Mouse (Mus musculus) gastrocnemius, adult 2 months (tissue): ENCODE measurements around the gene Nt5dc2. TPM values are rescaled to one million over a fixed set of nuclear protein-coding genes. Genes with fewer than 3 reads are reported as not detected.
A peak's percentile ranks its signal among the peaks of the same experiment; 100 is the strongest.

Experiments
- DNase-seq: peaks from one replicate; pipeline ENCODE4 v3.0.0; 2022
- H3K27ac ChIP-seq: fragments of 200-600 bp; 2 replicates; pipeline ENCODE4 v1.8.1; 2022; ENCODE audit warnings: mild to moderate bottlenecking
- H3K4me3 ChIP-seq: fragments of 200-600 bp; 2 replicates; pipeline ENCODE4 v1.8.1; 2022; ENCODE audit warnings: mild to moderate bottlenecking, moderate library complexity
- CTCF ChIP-seq: fragments of 200-600 bp; IDR thresholded peaks from 2 replicates; pipeline ENCODE4 v1.8.1; 2022; ENCODE audit warnings: antibody characterized with exemption, mild to moderate bottlenecking, moderate library complexity
- intact Hi-C: fragments of 180-260 bp; cut with DNase I; formaldehyde crosslinking; loops from one replicate; pipeline ENCODE4 v1.15.1; 2025
- long read RNA-seq, 2 experiments: library from polyadenylated mRNA; stranded (forward); transcript quantifications; one replicate each; pipeline ENCODE4 v2.0.0; 2021
- total RNA-seq, 2 experiments: library from RNA; stranded (reverse); gene quantifications; 2 replicates each; pipeline ENCODE4 v1.2.3; 2021

The Nt5dc2 gene
- total RNA-seq, result 1 to 10 TPM; 1.2 to 1.7 TPM
- long read RNA-seq, experiment 1, partial matches to known transcripts, result 0 of 4 reads
- long read RNA-seq, experiment 1, other reads (novel, unspliced or antisense), result 0 of 4 reads
- long read RNA-seq, experiment 2, transcript Nt5dc2-204 (14 exons, 1,848 nt), result major isoform, 9 of 11 reads
- long read RNA-seq, experiment 2, partial matches to known transcripts, result 1 of 11 reads
- long read RNA-seq, experiment 2, other reads (novel, unspliced or antisense), result 1 of 11 reads

DNA sequence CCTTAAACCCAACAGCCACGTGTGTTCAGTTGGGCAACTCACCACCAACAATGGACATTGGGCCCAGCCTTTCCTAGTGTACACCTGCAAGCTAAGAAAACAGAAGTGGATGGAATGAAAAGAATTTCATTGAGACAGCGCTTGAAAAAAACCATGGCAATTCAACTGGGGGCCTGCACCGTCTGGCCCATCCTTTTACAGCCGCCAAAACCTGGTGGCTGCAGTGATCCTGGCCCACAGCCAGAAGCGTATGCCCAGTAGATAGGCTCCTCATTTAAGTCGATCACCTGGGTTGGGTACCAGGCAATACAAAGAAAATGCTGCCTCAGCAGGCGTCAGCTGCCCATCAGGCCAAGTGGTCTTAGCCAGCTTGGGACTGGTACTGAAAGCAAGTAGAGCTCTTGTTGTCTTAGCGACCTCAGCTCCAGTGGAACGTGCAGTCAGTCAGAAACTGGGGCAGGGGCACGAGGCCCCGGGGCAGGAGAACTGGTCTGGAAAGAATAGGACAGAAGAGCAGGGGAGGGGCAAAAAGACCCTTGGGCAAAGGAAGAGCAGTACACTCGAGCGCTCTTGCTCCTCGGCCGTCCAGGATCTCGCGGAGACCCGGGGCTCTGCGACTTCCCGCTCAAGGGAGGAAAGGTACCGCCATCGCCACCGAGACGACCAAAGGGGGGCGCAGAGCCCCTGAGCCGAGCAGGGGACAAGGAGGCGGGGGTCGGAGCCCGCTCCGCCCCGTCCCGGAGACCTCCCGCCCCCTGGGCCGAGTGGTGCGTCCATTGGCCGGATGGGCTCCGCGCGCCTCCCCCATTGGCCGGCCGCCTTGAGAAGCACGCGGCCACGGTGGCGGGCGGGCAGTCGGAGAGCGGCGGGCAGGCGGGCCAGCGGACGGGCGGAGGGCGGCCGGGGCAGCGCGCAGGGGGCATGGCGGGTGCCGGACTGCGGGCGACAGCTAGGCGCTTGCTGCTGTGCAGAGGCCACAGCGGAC, at the start of gene Nt5dc2:
Gene Nt5dc2 (plus strand): TSS at position 818 of the 985 bp plus-strand sequence.
- no peak for TF ChIP-seq CTCF
- Histone ChIP-seq H3K4me3 (peak within 1 kb of the TSS; percentile 79), H3K27ac (peak within 1 kb of the TSS; percentile 68)
- peak; percentile 94 for DNase-seq
- intact Hi-C loops, result loop anchor here (5.0 kb wide), 1 partner anchor 47 kb away; no protein-coding TSS in a partner anchor

DNA sequence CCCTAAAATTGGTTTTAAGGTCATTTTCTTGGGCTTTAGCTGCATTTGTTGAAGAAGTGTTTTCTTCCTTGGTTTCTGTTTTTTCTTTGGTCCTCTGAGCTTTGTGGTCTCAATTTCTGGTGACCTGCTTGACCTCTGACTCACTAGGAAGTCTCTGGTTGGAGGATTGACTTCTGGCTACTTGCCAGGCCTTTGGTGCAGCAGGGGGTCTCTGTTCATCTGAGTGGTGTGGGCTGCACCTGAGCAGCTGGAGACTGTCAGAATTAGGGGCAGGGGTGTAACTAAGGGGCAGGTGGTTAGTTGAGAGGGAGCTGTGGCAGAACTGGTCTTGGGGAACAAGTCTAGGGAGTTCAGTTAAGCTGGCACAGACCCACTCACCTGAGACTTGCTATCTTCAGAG, 49.7 kb upstream of the Nt5dc2 start:
- intact Hi-C loops, result no loop called here
- DNase-seq, result no peak
- no peak overlapping the region for H3K27ac ChIP-seq
- no peak for TF ChIP-seq CTCF
- no peak overlapping the region for H3K4me3 ChIP-seq

DNA sequence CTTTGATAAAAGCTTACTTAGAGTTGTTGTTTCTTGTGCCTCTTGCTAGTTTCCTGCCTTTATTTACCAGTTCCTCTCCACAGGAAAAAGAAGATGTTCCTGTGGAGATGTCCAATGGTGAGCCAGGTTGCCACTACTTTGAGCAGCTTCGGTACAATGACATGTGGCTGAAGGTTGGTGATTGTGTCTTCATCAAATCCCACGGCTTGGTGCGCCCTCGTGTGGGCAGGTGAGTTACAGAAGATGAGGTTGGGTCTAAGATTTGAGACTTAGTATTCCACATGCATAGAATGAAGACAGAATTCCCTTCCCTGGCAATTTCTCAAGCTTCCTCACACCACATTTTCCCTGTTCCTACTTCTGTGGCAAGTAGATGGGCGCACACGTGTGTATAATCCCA, 43.4 kb upstream of the Nt5dc2 start:
- peak overlapping the region; percentile 90 for H3K27ac ChIP-seq
- peak; percentile 21; the same call in 1 of the 2 replicates for TF ChIP-seq CTCF
- H3K4me3 ChIP-seq, result no peak overlapping the region
- DNase-seq, result no peak
- intact Hi-C loops, result loop anchor here (2.0 kb wide), 1 partner anchor 41 kb away; the partner anchor contains the start of gene Smim4

DNA sequence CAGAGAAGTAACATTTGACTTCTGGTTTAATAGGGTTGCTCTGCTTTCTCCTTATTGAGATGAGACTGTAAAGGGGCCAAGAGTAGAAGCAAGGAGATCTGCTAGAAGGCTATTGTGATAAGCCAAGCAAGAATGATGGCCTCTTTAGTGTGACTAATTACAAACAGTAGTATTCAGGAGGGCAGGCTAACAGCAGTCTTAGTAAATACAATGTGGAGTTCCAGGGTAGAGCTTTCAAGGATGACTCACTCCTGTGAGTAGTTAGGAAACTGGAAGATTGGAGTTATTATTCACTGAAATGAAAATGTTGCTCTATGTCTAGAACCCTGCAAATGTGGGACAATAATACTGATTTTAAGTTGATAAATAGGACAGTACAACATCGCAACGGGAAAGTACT, 42.3 kb upstream of the Nt5dc2 start:
- TF ChIP-seq CTCF, result no peak
- no peak for DNase-seq
- Histone ChIP-seq H3K27ac (no peak overlapping the region), H3K4me3 (no peak overlapping the region)
- intact Hi-C loops, result no loop called here

GRCm38 (mm10) chr14:31089918-31090317, 40.9 kb upstream of the Nt5dc2 start:
- TF ChIP-seq CTCF, result no peak
- intact Hi-C loops, result no loop called here
- no peak overlapping the region for H3K4me3 ChIP-seq
- no peak for DNase-seq
- no peak overlapping the region for H3K27ac ChIP-seq

- intact Hi-C loops, result loop anchor here (5.0 kb wide), 1 partner anchor 68 kb away; no protein-coding TSS in a partner anchor
- DNase-seq, result no peak
- Histone ChIP-seq H3K27ac (no peak overlapping the region), H3K4me3 (no peak overlapping the region)
- TF ChIP-seq CTCF, result no peak
Observed at GRCm38 (mm10) chr14:31105156-31105555, 25.7 kb upstream of the Nt5dc2 start.

DNA sequence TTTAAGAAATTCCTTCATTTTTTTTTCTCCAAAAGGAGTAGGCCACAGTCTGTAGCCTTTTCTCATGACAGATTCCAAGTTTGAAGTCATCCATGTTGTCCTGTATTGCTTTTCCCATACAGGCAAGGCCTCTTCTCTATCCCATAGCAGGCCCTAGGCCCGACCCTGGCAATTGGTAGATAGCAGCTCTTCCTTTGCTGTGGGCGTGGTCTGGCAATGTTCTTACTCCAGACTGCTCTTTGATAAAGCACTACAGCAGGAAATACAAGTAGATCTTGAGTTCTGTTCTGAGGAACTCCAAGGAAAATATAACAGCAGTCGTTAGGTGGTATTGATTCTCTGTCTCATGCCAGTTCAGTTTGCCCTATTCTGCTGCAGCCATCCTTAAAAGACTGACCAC, 20.2 kb upstream of the Nt5dc2 start:
- TF ChIP-seq CTCF, result no peak
- intact Hi-C loops, result no loop called here
- no peak for DNase-seq
- no peak overlapping the region for H3K4me3 ChIP-seq
- H3K27ac ChIP-seq, result no peak overlapping the region

- intact Hi-C loops, result no loop called here
- Histone ChIP-seq H3K27ac (no peak overlapping the region; the same call in 1 of the 2 replicates), H3K4me3 (no peak overlapping the region)
- no peak for TF ChIP-seq CTCF
- no peak for DNase-seq
Observed at GRCm38 (mm10) chr14:31112187-31112586, 18.7 kb upstream of the Nt5dc2 start.

DNA sequence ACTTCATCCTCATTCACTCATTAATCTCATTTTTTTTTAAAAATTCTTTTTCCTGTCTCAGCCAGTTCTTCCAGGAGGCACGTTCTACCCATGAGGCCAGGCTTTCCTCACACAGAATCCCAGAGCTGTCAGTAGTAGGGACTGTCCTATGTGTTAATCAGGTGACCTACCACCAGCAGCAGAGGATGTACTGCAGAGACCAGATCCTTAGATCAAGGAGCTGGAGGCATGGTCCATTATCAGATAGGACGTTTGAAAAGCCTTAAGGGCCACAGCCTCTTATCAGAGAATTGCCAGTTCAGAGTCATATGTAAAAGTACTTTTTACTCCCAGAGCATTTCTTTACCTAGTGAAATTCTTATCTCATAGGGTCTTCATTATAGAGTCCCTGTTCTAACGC, 16.8 kb upstream of the Nt5dc2 start:
- no peak for DNase-seq
- no peak overlapping the region for H3K27ac ChIP-seq
- no peak for TF ChIP-seq CTCF
- intact Hi-C loops, result no loop called here
- H3K4me3 ChIP-seq, result no peak overlapping the region

GRCm38 (mm10) chr14:31115522-31115921, 15.3 kb upstream of the Nt5dc2 start:
- DNase-seq, result no peak
- no peak for TF ChIP-seq CTCF
- H3K4me3 ChIP-seq, result no peak overlapping the region
- H3K27ac ChIP-seq, result no peak overlapping the region
- intact Hi-C loops, result no loop called here

DNA sequence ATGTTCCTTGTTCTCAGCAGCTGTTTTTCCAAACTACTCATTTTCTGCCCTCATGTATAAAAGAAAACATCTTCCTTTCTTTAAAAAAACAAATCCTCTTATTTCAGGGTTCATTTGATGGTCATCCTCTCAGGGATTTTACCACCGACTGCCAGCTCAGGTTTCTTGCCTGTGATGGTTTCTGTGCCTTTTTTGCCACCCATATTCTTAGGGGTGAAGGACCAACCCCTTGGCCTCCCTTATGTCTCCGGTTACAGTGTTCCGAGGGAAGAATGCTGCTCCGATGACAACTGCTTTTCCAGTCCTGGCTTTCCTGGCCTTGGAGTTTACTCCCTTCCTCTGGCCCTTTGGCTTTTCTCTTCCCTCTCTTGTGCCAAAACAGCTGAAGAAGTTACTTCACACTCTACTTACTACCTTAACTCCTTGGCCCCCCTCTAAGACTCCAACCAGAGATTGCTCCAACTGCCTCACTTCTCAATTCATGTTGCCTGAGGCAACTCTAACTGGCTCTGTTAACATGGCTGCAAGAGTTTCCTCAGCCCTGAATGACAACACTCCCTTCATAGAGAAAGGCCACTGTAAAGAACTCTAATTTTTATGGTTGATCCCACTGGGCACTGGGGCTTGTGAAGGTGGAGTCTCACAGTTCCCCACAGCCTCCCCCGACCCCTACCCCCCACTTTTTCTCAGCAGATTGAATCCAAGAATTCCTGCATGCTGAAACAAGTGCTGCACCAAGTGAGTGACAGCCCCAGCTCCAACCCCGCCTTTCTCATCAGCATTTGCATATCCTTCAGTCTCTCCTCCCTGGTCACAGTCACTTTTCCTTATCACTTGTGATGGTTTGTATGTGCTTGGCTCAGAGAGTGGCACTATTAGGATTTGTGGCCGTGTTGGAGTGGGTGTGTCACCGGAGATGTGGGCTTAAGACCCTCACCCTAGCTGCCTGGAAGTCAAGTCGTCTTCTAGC, 5.5 kb upstream of the Nt5dc2 start:
- Histone ChIP-seq H3K27ac (peak overlapping the region; percentile 55), H3K4me3 (no peak overlapping the region)
- DNase-seq, result no peak
- intact Hi-C loops, result loop anchor here (5.0 kb wide), 1 partner anchor 127 kb away; the partner anchor contains the start of genes Bap1 and Phf7
- no peak for TF ChIP-seq CTCF

DNA sequence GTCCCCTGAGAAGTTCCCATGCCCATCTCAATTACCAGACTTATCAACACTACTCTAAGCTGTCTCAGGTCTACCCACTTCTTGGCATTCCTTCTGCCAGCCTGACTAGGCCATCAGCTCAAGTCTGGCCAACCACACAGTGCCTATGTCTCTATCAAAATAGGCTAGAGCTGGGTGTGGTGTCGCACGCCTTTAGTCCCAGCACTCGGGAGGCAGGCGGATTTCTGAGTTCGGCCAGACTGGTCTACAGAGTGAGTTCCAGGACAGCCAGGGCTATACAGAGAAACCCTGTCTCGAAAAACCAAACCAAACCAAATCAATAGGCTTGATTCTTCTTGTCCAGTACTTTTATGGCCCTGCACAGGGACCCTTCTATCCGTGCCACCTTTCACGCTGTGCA, 4.0 kb upstream of the Nt5dc2 start:
- H3K27ac ChIP-seq, result no peak overlapping the region
- intact Hi-C loops, result loop anchor here (5.0 kb wide), 1 partner anchor 125 kb away; the partner anchor contains the start of genes Bap1 and Phf7
- no peak for DNase-seq
- TF ChIP-seq CTCF, result no peak
- H3K4me3 ChIP-seq, result peak overlapping the region; percentile 23
